Mouse (Mus musculus) olfactory bulb, adult 2 months (tissue): ENCODE measurements around the gene Samd1.

ENCODE experiments used
- CTCF ChIP-seq: fragments of 200-500 bp; IDR thresholded peaks from 2 replicates; pipeline ENCODE4 v1.5.1; 2012; ENCODE audit warnings: low read depth, mild to moderate bottlenecking, low read length, moderate library complexity; ENCODE audit not compliant: insufficient read depth
- POLR2A ChIP-seq: fragments of 200-500 bp; IDR thresholded peaks from 2 replicates; pipeline ENCODE4 v1.6.1; 2012; ENCODE audit warnings: mild to moderate bottlenecking, low read depth, low read length, moderate library complexity; ENCODE audit not compliant: insufficient read depth

DNA sequence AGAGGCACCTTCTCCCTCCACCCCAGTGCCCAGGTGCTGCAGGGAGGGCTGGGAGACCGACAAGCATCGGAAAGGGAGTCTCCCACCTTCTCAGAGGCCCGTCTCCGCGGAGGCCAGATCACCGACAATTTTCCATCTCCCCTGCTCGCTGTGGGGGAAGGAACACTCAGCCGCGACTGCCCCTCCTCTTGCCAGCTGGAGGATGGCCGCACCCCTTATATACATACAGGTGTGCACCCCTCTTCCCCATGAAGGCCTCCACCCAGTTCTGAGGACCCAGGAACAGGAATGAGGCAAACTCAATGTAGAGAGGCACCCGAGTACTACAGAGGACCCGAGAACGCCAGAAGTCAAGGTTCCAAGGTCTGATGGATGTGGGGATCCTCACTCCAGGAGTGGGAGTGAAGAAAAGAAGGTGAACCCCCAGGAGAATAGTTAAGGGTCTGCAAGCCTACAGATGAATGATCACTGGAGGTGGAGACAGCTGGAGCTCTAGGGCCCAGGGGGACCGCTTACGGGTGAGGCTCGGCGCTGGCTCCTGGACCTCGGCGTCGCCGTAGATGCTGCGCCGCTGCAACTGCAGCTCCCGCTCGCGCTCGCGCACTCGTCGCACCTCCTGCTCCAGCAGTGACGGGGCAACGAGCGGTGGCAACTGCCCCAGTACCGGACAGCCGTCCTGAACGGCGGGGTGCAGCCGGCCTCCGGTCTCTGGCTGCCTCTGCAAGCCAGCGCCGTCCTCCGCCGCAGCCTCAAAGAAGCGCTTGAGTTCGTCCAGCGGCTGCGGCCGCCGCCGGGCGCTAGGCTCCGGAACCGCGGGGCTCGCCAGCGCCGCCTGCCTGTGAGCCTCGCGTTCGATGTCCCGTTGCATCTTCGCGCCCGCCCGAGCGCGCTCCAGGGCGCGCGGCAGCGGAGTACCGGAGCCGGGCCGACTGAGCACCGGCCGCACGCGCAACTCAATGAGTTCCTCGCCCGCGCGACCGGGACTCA is 13.4 kb downstream of the Samd1 start:
- TF ChIP-seq CTCF (peak; percentile 34; the same call in 1 of the 2 replicates), POLR2A (no peak)
